Mouse (Mus musculus) ES-Bruce4 (cell line): ENCODE measurements around the gene Baz2b. TPM values are rescaled to one million over a fixed set of nuclear protein-coding genes. Genes with fewer than 3 reads are reported as not detected.

Source experiments
- H3K27ac ChIP-seq: 2 replicates; pipeline ENCODE4 v1.5.1; 2012; ENCODE audit warnings: low read length, inconsistent platforms; ENCODE audit not compliant: insufficient read depth
- H3K27me3 ChIP-seq: 2 replicates; pipeline ENCODE4 v1.6.1; 2012; ENCODE audit warnings: mild to moderate bottlenecking, low read length, inconsistent platforms; ENCODE audit not compliant: control insufficient read depth, poor library complexity, insufficient read depth, severe bottlenecking
- H3K36me3 ChIP-seq: 2 replicates; pipeline ENCODE4 v1.6.1; 2012; ENCODE audit warnings: inconsistent platforms, mild to moderate bottlenecking, low read length, moderate library complexity; ENCODE audit not compliant: control insufficient read depth, poor library complexity, insufficient read depth, severe bottlenecking
- H3K4me1 ChIP-seq: one replicate; pipeline ENCODE4 v1.8.1; 2011; ENCODE audit warnings: low read length; ENCODE audit not compliant: control insufficient read depth, insufficient read depth
- H3K4me3 ChIP-seq: 2 replicates; pipeline ENCODE4 v1.5.1; 2011; ENCODE audit warnings: low read depth, mild to moderate bottlenecking, low read length
- H3K9ac ChIP-seq: 2 replicates; pipeline ENCODE4 v1.6.1; 2012; ENCODE audit warnings: low read depth, mild to moderate bottlenecking, inconsistent platforms; ENCODE audit not compliant: poor library complexity, severe bottlenecking
- H3K9me3 ChIP-seq: replicated peaks from 2 replicates; pipeline ENCODE4 v1.6.1; 2012; ENCODE audit warnings: mild to moderate bottlenecking, low read length, inconsistent platforms; ENCODE audit not compliant: control insufficient read depth, poor library complexity, insufficient read depth, severe bottlenecking
- CTCF ChIP-seq: IDR thresholded peaks from one replicate; pipeline ENCODE4 v1.8.1; 2011; ENCODE audit warnings: low read depth, low read length
- EP300 ChIP-seq: IDR thresholded peaks from 2 replicates; pipeline ENCODE4 v1.6.1; 2011; ENCODE audit warnings: low read depth, low read length; ENCODE audit not compliant: insufficient read depth
- POLR2A ChIP-seq: IDR thresholded peaks from one replicate; pipeline ENCODE4 v1.8.1; 2011; ENCODE audit warnings: low read length; ENCODE audit not compliant: insufficient read depth
- polyA plus RNA-seq: library from polyadenylated mRNA; stranded (reverse); fragments of >200 nt; gene quantifications from 2 replicates; pipeline ENCODE4 v1.2.4, GENCODE M21; 2011; ENCODE audit warnings: low read depth; ENCODE audit not compliant: missing spikeins, insufficient read depth, insufficient read length

Baz2b gene
- polyA plus RNA-seq = 43.2 and 47.4 TPM in 2 replicates

DNA sequence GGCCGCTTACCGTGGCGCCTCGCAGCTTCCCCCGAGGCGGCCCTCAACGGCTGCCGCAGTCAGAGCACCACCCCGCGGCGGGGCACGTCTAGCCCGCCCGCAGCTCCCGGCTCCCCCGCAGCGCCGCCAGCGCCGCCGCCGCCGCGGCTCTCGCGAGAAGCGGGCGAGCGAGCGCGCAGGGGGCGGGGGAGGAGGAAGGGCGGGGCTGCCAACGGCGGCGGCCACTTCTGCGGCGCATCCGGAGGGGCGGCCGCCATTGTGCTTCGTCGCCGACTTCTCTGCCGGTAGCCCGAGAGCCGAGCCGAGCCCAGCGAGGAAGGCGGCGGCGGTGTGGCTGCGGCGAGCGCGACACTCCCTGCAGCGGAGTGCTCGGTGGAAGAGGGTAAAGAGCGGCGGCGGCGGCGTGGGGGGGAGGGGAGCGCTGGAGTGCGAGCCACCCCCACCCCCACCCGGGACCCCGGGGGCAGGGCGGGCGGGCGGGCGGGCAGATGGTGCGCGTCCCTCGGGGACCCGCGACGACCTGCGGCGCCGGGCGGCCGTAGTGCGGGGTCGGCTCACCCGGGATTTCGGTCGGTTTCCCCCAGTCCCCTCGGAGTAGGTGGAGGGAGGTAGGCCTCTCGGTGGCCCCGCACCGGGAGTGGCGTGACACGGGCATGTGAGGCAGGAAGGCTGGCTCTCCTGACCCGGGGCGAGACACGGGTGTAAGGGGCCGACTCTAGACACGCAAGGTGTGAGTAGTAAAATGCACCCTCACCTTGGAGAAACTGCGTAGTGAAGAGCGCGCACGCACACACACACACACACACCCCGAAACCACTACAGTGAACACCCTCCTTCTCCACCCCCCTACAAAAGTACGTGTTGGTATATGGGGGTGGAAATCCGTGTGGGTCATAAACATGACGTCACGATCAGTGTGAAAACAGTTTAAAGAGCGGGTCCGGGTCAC is at the start of gene Baz2b, which contains the start of gene March7:
Gene Baz2b, minus strand, starts transcription at position 137 of the 949 bp plus-strand sequence.
Gene March7, plus strand, starts transcription at position 185 of the 949 bp plus-strand sequence.
- no peaks in the 10 kb centered on the region for H3K27me3 ChIP-seq
- peak within 1 kb of the TSS; percentile 92 for H3K4me3 ChIP-seq
- H3K9ac ChIP-seq = peak within 1 kb of the TSS; percentile 93
- H3K9me3 ChIP-seq = no peaks in the 10 kb centered on the region
- H3K27ac ChIP-seq = 0 out of 2 replicates have a peak within 1 kb of the TSS, but pooled peaks have one; percentile 0
- no peak for TF ChIP-seq EP300
- H3K36me3 ChIP-seq = peaks cover 11% of the 10 kb centered on the region
- no peaks in the 10 kb centered on the region for H3K4me1 ChIP-seq

DNA sequence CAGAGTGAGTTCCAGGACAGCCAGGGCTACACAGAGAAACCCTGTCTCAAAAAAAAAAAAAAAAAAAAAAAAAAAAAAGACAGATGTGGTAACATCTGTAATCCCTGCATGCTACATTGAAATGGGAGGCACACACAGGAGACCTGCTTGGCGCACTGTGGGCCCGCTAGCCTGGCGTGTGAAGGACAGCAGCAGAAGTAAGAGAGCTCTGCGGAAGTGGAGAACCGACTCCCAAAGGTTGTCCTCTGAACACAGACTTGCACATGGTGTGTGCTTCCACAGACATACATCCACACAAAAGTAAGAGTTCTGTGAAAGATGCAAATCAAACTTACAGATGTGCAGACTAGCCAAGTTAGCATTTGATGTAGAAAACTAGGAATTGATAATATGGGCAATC is 49.5 kb upstream of the Baz2b start:
- H3K4me3 ChIP-seq = no peak overlapping the region
- no peaks in the 10 kb centered on the region for H3K4me1 ChIP-seq
- no peaks in the 10 kb centered on the region for H3K27me3 ChIP-seq
- TF ChIP-seq EP300 (no peak), CTCF (no peak), POLR2A (no peak)
- H3K36me3 ChIP-seq = no peaks in the 10 kb centered on the region
- H3K9me3 ChIP-seq = no peaks in the 10 kb centered on the region; the same call in 1 of the 2 replicates
- H3K27ac ChIP-seq = no peak overlapping the region
- H3K9ac ChIP-seq = no peak overlapping the region

DNA sequence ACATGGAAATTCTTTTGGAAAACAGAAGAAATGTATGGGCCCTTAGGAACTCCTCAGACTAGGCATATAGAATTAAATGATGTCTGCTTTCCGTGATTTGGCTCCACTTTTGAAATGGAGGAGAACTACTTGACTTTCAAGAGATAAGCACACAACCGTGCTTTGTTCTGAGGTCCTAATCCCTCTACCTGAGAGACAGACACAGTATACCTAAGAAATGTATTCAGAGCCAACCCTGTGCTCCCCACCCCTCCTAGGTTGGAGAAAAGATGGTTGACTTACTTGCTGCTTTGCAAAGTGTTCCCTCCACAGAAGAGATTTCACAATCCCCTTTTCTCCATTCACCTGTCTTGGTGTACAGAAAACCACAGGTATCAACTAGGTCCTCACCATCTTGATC is 47.1 kb upstream of the Baz2b start:
- Histone ChIP-seq H3K36me3 (no peaks in the 10 kb centered on the region), H3K9ac (no peak overlapping the region), H3K4me1 (no peaks in the 10 kb centered on the region), H3K9me3 (no peaks in the 10 kb centered on the region; the same call in 1 of the 2 replicates), H3K27me3 (no peaks in the 10 kb centered on the region), H3K27ac (no peak overlapping the region), H3K4me3 (no peak overlapping the region)
- TF ChIP-seq EP300 (no peak), POLR2A (no peak), CTCF (no peak)

DNA sequence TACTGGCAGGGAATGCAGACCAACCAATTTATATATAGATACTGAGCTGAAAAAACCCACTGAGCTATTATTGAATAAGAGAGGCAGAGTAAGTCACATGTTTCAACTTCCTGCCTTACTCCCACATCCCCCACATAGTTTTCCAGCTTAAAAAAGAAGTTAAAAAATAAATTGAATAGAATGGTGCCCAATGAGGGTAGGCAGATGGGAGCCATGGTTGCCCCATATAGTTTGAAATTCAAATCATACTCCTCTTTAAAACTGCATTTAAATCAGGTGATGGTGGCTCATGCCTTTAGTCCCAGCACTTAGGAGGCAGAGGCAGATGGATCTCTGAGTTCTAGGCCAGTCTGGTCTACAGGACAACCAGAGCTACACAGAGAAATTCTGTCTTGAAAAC is 43.9 kb upstream of the Baz2b start:
- Histone ChIP-seq H3K36me3 (peaks cover 2% of the 10 kb centered on the region; the same call in 1 of the 2 replicates), H3K4me1 (no peaks in the 10 kb centered on the region), H3K9me3 (no peaks in the 10 kb centered on the region; the same call in 1 of the 2 replicates), H3K27me3 (no peaks in the 10 kb centered on the region), H3K9ac (no peak overlapping the region), H3K4me3 (no peak overlapping the region), H3K27ac (no peak overlapping the region)
- no peak for TF ChIP-seq POLR2A
- no peak for TF ChIP-seq CTCF
- TF ChIP-seq EP300 = no peak

DNA sequence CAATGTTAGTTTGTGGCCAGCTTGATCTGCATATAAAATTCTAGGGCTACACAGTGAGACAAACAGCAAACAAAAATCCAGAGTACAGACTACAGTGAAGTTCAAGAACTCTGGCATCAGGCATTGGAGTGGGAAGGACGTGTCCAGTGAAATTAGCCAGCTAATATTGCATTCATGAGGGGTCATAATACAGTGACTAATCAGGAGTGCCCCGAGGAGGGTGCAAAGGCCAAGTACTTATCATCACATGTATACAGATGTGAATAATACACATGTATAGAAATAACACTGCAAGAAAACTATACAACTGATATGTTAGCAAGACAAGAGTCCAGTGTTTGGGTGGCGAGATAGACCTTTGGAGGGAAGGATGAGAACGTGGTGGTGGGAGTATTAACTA is 43.1 kb upstream of the Baz2b start:
- TF ChIP-seq EP300 (no peak), POLR2A (no peak), CTCF (no peak)
- no peaks in the 10 kb centered on the region for H3K27me3 ChIP-seq
- H3K4me3 ChIP-seq = no peak overlapping the region
- H3K27ac ChIP-seq = no peak overlapping the region
- H3K9me3 ChIP-seq = no peaks in the 10 kb centered on the region; the same call in 1 of the 2 replicates
- H3K4me1 ChIP-seq = no peaks in the 10 kb centered on the region
- H3K36me3 ChIP-seq = peaks cover 4% of the 10 kb centered on the region; the same call in 1 of the 2 replicates
- H3K9ac ChIP-seq = no peak overlapping the region

DNA sequence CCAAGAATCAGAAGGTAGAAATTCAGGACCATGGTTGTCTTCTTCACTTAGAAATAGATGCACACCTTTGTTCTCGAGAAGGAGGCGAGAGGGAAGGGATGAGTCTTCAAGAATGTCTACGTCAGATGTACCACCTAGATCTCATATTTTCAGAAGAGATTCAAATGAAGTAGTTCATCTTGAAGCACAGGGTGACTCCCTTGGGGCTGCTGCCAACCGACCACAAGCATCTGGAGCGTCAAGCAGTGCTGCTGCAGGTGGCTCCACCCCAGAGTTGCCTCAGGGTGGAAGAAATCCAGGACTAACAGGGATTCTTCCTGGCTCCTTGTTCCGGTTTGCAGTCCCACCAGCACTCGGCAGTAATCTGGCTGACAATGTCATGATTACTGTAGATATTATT is 24.9 kb upstream of the Baz2b start:
- Histone ChIP-seq H3K36me3 (peaks cover 61% of the 10 kb centered on the region), H3K9ac (no peak overlapping the region)

More for the DNA sequence above, 24.9 kb upstream of the Baz2b start:
- TF ChIP-seq CTCF = no peak
- 0 out of 2 replicates have a peak, but pooled peaks have one; percentile 25 for TF ChIP-seq EP300
- TF ChIP-seq POLR2A = no peak
- 0 out of 2 replicates have a peak overlapping the region, but pooled peaks have one; percentile 27 for H3K27ac ChIP-seq
- no peak overlapping the region for H3K4me3 ChIP-seq
- no peaks in the 10 kb centered on the region for H3K9me3 ChIP-seq
- H3K27me3 ChIP-seq = no peaks in the 10 kb centered on the region
- H3K4me1 ChIP-seq = no peaks in the 10 kb centered on the region
